15 mouse cellular contexts compared by ENCODE assay signal in genomic region chr2:180545046-180545445, GRCm38 (mm10). TPM values are rescaled to one million over a fixed set of nuclear protein-coding genes. Genes with fewer than 3 reads are reported as not detected.
"Had no signal": no experiment of that assay in that cellular context is flagged by ENCODE, and none has a peak within 500 bp of the region (broad histone marks: within the 10 kb centered on the region; RNA-seq: fewer than 3 reads in every experiment).

No protein-coding gene starts in this region.

- H3K27ac ChIP-seq: kidney, postnatal 0 days; limb, embryonic 13.5 days; liver, embryonic 15.5 days; midbrain, embryonic 12.5 days; neural tube, embryonic 13.5 days; stomach, postnatal 0 days had no signal

- ATAC-seq: intestine, embryonic 16.5 days; midbrain, embryonic 16.5 days had no signal

- H3K36me3 ChIP-seq: limb, embryonic 13.5 days; liver, embryonic 15.5 days; midbrain, embryonic 12.5 days; neural tube, embryonic 13.5 days had no signal

- H3K4me2 ChIP-seq: limb, embryonic 13.5 days; liver, embryonic 15.5 days; midbrain, embryonic 12.5 days; neural tube, embryonic 13.5 days had no signal

- DNase-seq: kidney, adult 2 months; left cerebral cortex, postnatal 4 days; right cerebral cortex, adult 18-20 months; right cerebral cortex, postnatal 25 days; thymus, adult 18-20 months; thymus, postnatal 25 days had no signal

- H3K9ac ChIP-seq: limb, embryonic 13.5 days; liver, embryonic 15.5 days; midbrain, embryonic 12.5 days; neural tube, embryonic 13.5 days had no signal

- H3K27me3 ChIP-seq: limb, embryonic 13.5 days; liver, embryonic 15.5 days; neural tube, embryonic 13.5 days had no signal

- H3K4me3 ChIP-seq: limb, embryonic 13.5 days; liver, embryonic 15.5 days; midbrain, embryonic 12.5 days; neural tube, embryonic 13.5 days had no signal

- H3K4me1 ChIP-seq: liver, embryonic 15.5 days had no signal

- H3K9me3 ChIP-seq: limb, embryonic 13.5 days; liver, embryonic 15.5 days; midbrain, embryonic 12.5 days; neural tube, embryonic 13.5 days had no signal

RNA-seq across cellular contexts. Expression of gene Ntsr1, which starts 45.3 kb away (rescaled TPM):
- polyA plus RNA-seq: kidney, adult 2 months; liver, adult 2 months had no signal
